Comparison of ENCODE assay signal across 12 mouse cellular contexts in the genomic region with DNA sequence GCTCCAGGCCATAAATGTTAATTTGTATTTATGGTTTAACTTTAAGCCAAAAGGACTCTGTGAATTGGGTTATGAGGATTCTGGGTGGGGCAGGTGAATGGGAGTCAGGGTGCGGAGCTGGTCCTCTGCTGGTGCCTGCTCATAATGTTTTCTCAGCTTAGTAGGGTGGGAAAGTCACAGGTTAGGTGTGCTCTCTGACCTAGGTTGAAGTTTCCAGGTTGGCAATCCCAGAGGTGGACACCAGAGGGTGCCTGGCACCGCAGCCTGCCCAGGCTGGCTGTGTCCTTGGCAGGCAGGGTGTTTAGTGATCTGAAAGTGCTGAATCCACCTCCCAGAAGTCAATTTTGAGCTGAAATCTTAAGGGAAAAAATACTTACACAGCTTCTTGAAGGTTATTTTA.
DNase-seq lines count a peak whose midpoint lies in the region; ATAC-seq and TF ChIP-seq lines count a peak whose summit lies in the region.
"Had no signal": no experiment of that assay in that cellular context is flagged by ENCODE, and none has a peak within 500 bp of the region (broad histone marks: within the 10 kb centered on the region; RNA-seq: fewer than 3 reads in every experiment).

No protein-coding gene starts in this region.

- H3K4me1 ChIP-seq in liver, embryonic 14.5 days (replicated peaks; ENCODE audit: control insufficient read depth in 2 of 2, insufficient read depth in 2 of 2, low read length in 1 of 2) = no peaks in the 10 kb centered on the region
- no peaks in the 10 kb centered on the region for H3K4me1 ChIP-seq in liver, postnatal 0 days (ENCODE audit: insufficient read depth)
- H3K4me1 ChIP-seq: megakaryocyte, embryonic 14.5 days had no signal

- ATAC-seq in frontal cortex, adult (ENCODE audit: low TSS enrichment) = peak; percentile 78
- ATAC-seq in liver, embryonic 14.5 days (ENCODE audit: insufficient read depth) = no peak
- no peak for ATAC-seq in liver, postnatal 0 days
- ATAC-seq: forebrain, embryonic 13.5 days; hindbrain, embryonic 16.5 days had no signal

- no peaks in the 10 kb centered on the region for H3K27me3 ChIP-seq in liver, embryonic 14.5 days (ENCODE audit: control insufficient read depth, insufficient read depth, low read length)
- no peaks in the 10 kb centered on the region for H3K27me3 ChIP-seq in liver, postnatal 0 days (ENCODE audit: insufficient read depth, low read length)
- H3K27me3 ChIP-seq: forebrain, embryonic 13.5 days; limb, embryonic 13.5 days had no signal

- no peak overlapping the region for H3K9ac ChIP-seq in liver, embryonic 14.5 days (replicated peaks)
- no peak overlapping the region for H3K9ac ChIP-seq in liver, postnatal 0 days (replicated peaks)
- H3K9ac ChIP-seq: forebrain, embryonic 13.5 days; limb, embryonic 13.5 days had no signal

- H3K4me2 ChIP-seq in liver, embryonic 14.5 days (ENCODE audit: low read depth) = no peak overlapping the region
- no peak overlapping the region for H3K4me2 ChIP-seq in liver, postnatal 0 days (ENCODE audit: low read depth, low read length)
- H3K4me2 ChIP-seq: forebrain, embryonic 13.5 days; limb, embryonic 13.5 days had no signal

- intact Hi-C loops in left cerebral cortex, postnatal 10 days (cut with DNase I) = no loop called here

- no peak overlapping the region for H3K4me3 ChIP-seq in liver, embryonic 14.5 days (ENCODE audit: insufficient read depth in 1 of 2, low read depth in 2 of 2, low read length in 2 of 2)
- no peak overlapping the region for H3K4me3 ChIP-seq in liver, postnatal 0 days (ENCODE audit: low read depth, low read length)
- H3K4me3 ChIP-seq: forebrain, embryonic 13.5 days; limb, embryonic 13.5 days; megakaryocyte, embryonic 14.5 days had no signal

- no peaks in the 10 kb centered on the region for H3K36me3 ChIP-seq in liver, embryonic 14.5 days (replicated peaks; ENCODE audit: control insufficient read depth, insufficient read depth, low read depth)
- no peaks in the 10 kb centered on the region for H3K36me3 ChIP-seq in liver, postnatal 0 days (replicated peaks; ENCODE audit: insufficient read depth, low read length)
- H3K36me3 ChIP-seq: limb, embryonic 13.5 days had no signal

- no peak for TF ChIP-seq EP300 in liver, embryonic 14.5 days (IDR thresholded peaks at IDR 0.05; ENCODE audit: low read depth)
- no peak for TF ChIP-seq EP300 in liver, postnatal 0 days (IDR thresholded peaks at IDR 0.05; ENCODE audit: low read depth)

- H3K27ac ChIP-seq in liver, embryonic 14.5 days = no peak overlapping the region
- H3K27ac ChIP-seq in liver, postnatal 0 days (ENCODE audit: low read depth) = no peak overlapping the region
- H3K27ac ChIP-seq: forebrain, embryonic 13.5 days; limb, embryonic 13.5 days had no signal

- DNase-seq in frontal cortex, postnatal 25 days (ENCODE audit: low spot score in 2 of 2) = no peak
- DNase-seq in liver, embryonic 14.5 days (ENCODE audit: low read depth in 3 of 3, low spot score in 3 of 3) = no peak
- no peak for DNase-seq in liver, postnatal 0 days
- peak; percentile 65 for DNase-seq in adrenal gland, postnatal 10 days
- DNase-seq in kidney, postnatal 10 days = peak; percentile 27
- DNase-seq in embryo, embryonic 9.5 days (ENCODE audit: extremely low spot score) = no peak
- DNase-seq in left cerebral cortex, postnatal 10 days (ENCODE audit: extremely low spot score in 1 of 2, low spot score in 2 of 2) = no peak

- peak; percentile 33 for TF ChIP-seq CTCF in liver, embryonic 14.5 days (IDR thresholded peaks at IDR 0.05; ENCODE audit: low read depth)
- no peak for TF ChIP-seq CTCF in liver, postnatal 0 days (IDR thresholded peaks at IDR 0.05; ENCODE audit: low read depth)

- H3K9me3 ChIP-seq in liver, embryonic 14.5 days (ENCODE audit: control insufficient read depth, low read length) = no peaks in the 10 kb centered on the region
- no peaks in the 10 kb centered on the region for H3K9me3 ChIP-seq in liver, postnatal 0 days (ENCODE audit: low read length)
- H3K9me3 ChIP-seq: forebrain, embryonic 13.5 days; limb, embryonic 13.5 days had no signal

- 46% methylated on average over 2 of the region's 2 CpGs for WGBS in liver, embryonic 14.5 days (ENCODE audit: insufficient replicate concordance)
- 57% methylated on average over 2 of the region's 2 CpGs for WGBS in liver, postnatal 0 days (ENCODE audit: insufficient replicate concordance)

Comparison
In these comparisons a context has a peak if more than half of its experiments do, and no peak if none do; other contexts are left out.
1. DNase-seq: peak in adrenal gland, postnatal 10 days (single experiment) and kidney, postnatal 10 days (single experiment); none in frontal cortex, postnatal 25 days (0 of 2), liver, embryonic 14.5 days (0 of 3), liver, postnatal 0 days (single experiment), embryo, embryonic 9.5 days (single experiment) and left cerebral cortex, postnatal 10 days (0 of 2).